Mouse (Mus musculus): ENCODE data around the gene Usp2. TPM values are rescaled to one million over a fixed set of nuclear protein-coding genes. Genes with fewer than 3 reads are reported as not detected.
A peak's percentile ranks its signal among the peaks of the same experiment; 100 is the strongest.

Usp2 gene
- 8.1 and 12.2 TPM in 2 replicates for polyA plus RNA-seq (2015; fragmentation: Nextera tagmentation; extraction: Ambion mirVana)

GRCm38 (mm10) chr9:44066785-44067225 lies at the start of gene Usp2:
Usp2 (plus strand) TSS chr9:44067021.
- ATAC-seq (ENCODE audit: low FRiP score) = peak; percentile 98
- no peak within 1 kb of the TSS for H3K27ac ChIP-seq
- WGBS = under 1% methylated on average over 37 of the region's 38 CpGs

GRCm38 (mm10) chr9:44017846-44018245 lies 49.0 kb upstream of the Usp2 start:
- Histone ChIP-seq H3K4me1 (replicated peaks) (peaks cover 10% of the 10 kb centered on the region), H3K27me3 (no peaks in the 10 kb centered on the region), H3K36me3 (no peaks in the 10 kb centered on the region), H3K27ac (no peak overlapping the region), H3K9me3 (no peaks in the 10 kb centered on the region), H3K9ac (no peak overlapping the region), H3K4me3 (no peak overlapping the region), H3K4me2 (no peak overlapping the region)
- no peak for ATAC-seq (ENCODE audit: low FRiP score)
- 83% methylated on average over 5 of the region's 5 CpGs for WGBS

More at GRCm38 (mm10) chr9:44066785-44067225, at the start of gene Usp2:
- Histone ChIP-seq H3K27me3 (0 out of 2 replicates have a peak, but pooled peaks cover 7% of the 10 kb centered on the region), H3K36me3 (no peaks in the 10 kb centered on the region), H3K4me3 (peak within 1 kb of the TSS; percentile 47), H3K9me3 (no peaks in the 10 kb centered on the region), H3K4me1 (replicated peaks) (peaks cover 24% of the 10 kb centered on the region), H3K9ac (peak within 1 kb of the TSS; percentile 74), H3K4me2 (peak within 1 kb of the TSS; percentile 84)

- no peak overlapping the region for H3K4me3 ChIP-seq
- no peaks in the 10 kb centered on the region for H3K9me3 ChIP-seq
- ATAC-seq (ENCODE audit: low FRiP score) = no peak
- WGBS = 85% methylated on average over 7 of the region's 7 CpGs
- no peak overlapping the region for H3K4me2 ChIP-seq
- H3K4me1 ChIP-seq (replicated peaks) = no peaks in the 10 kb centered on the region
- no peak overlapping the region for H3K9ac ChIP-seq
- no peak overlapping the region for H3K27ac ChIP-seq
- no peaks in the 10 kb centered on the region for H3K27me3 ChIP-seq
- no peaks in the 10 kb centered on the region for H3K36me3 ChIP-seq
Observed at GRCm38 (mm10) chr9:44020001-44020400, 46.8 kb upstream of the Usp2 start.

- H3K27me3 ChIP-seq = no peaks in the 10 kb centered on the region
- no peak overlapping the region for H3K4me3 ChIP-seq
- no peaks in the 10 kb centered on the region for H3K36me3 ChIP-seq
- H3K27ac ChIP-seq = no peak overlapping the region
- WGBS = 69% methylated on average over 8 of the region's 8 CpGs
- no peaks in the 10 kb centered on the region for H3K9me3 ChIP-seq
- no peak overlapping the region for H3K4me2 ChIP-seq
- no peak overlapping the region for H3K9ac ChIP-seq
- ATAC-seq (ENCODE audit: low FRiP score) = no peak
- no peaks in the 10 kb centered on the region for H3K4me1 ChIP-seq (replicated peaks)
Observed at GRCm38 (mm10) chr9:44022100-44022847, 44.5 kb upstream of the Usp2 start.

GRCm38 (mm10) chr9:44024096-44024495 lies 42.7 kb upstream of the Usp2 start:
- Histone ChIP-seq H3K9me3 (no peaks in the 10 kb centered on the region), H3K4me3 (no peak overlapping the region), H3K9ac (no peak overlapping the region), H3K36me3 (no peaks in the 10 kb centered on the region), H3K27me3 (no peaks in the 10 kb centered on the region), H3K27ac (no peak overlapping the region), H3K4me1 (replicated peaks) (no peaks in the 10 kb centered on the region), H3K4me2 (no peak overlapping the region)
- 82% methylated on average over 3 of the region's 3 CpGs for WGBS
- no peak for ATAC-seq (ENCODE audit: low FRiP score)

GRCm38 (mm10) chr9:44029580-44030236 lies 37.1 kb upstream of the Usp2 start:
- no peak overlapping the region for H3K27ac ChIP-seq
- 58% methylated on average over 5 of the region's 5 CpGs for WGBS
- H3K4me2 ChIP-seq = no peak overlapping the region
- H3K9ac ChIP-seq = no peak overlapping the region
- H3K4me3 ChIP-seq = no peak overlapping the region
- H3K27me3 ChIP-seq = no peaks in the 10 kb centered on the region
- H3K36me3 ChIP-seq = no peaks in the 10 kb centered on the region
- ATAC-seq (ENCODE audit: low FRiP score) = no peak
- no peaks in the 10 kb centered on the region for H3K9me3 ChIP-seq
- H3K4me1 ChIP-seq (replicated peaks) = no peaks in the 10 kb centered on the region

GRCm38 (mm10) chr9:44030646-44031045 lies 36.2 kb upstream of the Usp2 start:
- no peak overlapping the region for H3K4me2 ChIP-seq
- no peak overlapping the region for H3K27ac ChIP-seq
- H3K4me1 ChIP-seq (replicated peaks) = no peaks in the 10 kb centered on the region
- H3K9ac ChIP-seq = no peak overlapping the region
- H3K36me3 ChIP-seq = no peaks in the 10 kb centered on the region
- no peak for ATAC-seq (ENCODE audit: low FRiP score)
- H3K4me3 ChIP-seq = no peak overlapping the region
- no peaks in the 10 kb centered on the region for H3K27me3 ChIP-seq
- WGBS = 92% methylated on average over 4 of the region's 4 CpGs
- no peaks in the 10 kb centered on the region for H3K9me3 ChIP-seq

- no peaks in the 10 kb centered on the region for H3K9me3 ChIP-seq
- H3K4me2 ChIP-seq = no peak overlapping the region
- no peaks in the 10 kb centered on the region for H3K36me3 ChIP-seq
- no peaks in the 10 kb centered on the region for H3K27me3 ChIP-seq
- no peaks in the 10 kb centered on the region for H3K4me1 ChIP-seq (replicated peaks)
- ATAC-seq (ENCODE audit: low FRiP score) = no peak
- no peak overlapping the region for H3K27ac ChIP-seq
- H3K4me3 ChIP-seq = no peak overlapping the region
- H3K9ac ChIP-seq = no peak overlapping the region
- 87% methylated on average over 5 of the region's 5 CpGs for WGBS
Observed at GRCm38 (mm10) chr9:44031079-44031478, 35.7 kb upstream of the Usp2 start.

- Histone ChIP-seq H3K4me1 (replicated peaks) (no peaks in the 10 kb centered on the region), H3K27me3 (no peaks in the 10 kb centered on the region), H3K36me3 (no peaks in the 10 kb centered on the region), H3K27ac (no peak overlapping the region), H3K9ac (no peak overlapping the region), H3K4me2 (no peak overlapping the region), H3K9me3 (no peaks in the 10 kb centered on the region), H3K4me3 (no peak overlapping the region)
- WGBS = 85% methylated on average over 4 of the region's 4 CpGs
- ATAC-seq (ENCODE audit: low FRiP score) = no peak
Observed at GRCm38 (mm10) chr9:44031946-44032345, 34.9 kb upstream of the Usp2 start.

- Histone ChIP-seq H3K27ac (no peak overlapping the region), H3K36me3 (no peaks in the 10 kb centered on the region), H3K4me1 (replicated peaks) (no peaks in the 10 kb centered on the region), H3K9ac (no peak overlapping the region), H3K4me2 (no peak overlapping the region), H3K27me3 (no peaks in the 10 kb centered on the region), H3K4me3 (no peak overlapping the region), H3K9me3 (no peaks in the 10 kb centered on the region)
- WGBS = 94% methylated on average over 5 of the region's 5 CpGs
- ATAC-seq (ENCODE audit: low FRiP score) = no peak
Observed at GRCm38 (mm10) chr9:44033317-44033716, 33.5 kb upstream of the Usp2 start.

- WGBS = 76% methylated on average over 13 of the region's 13 CpGs
- H3K9me3 ChIP-seq = no peaks in the 10 kb centered on the region
- H3K4me2 ChIP-seq = no peak overlapping the region
Observed at GRCm38 (mm10) chr9:44033957-44034727, 32.7 kb upstream of the Usp2 start.

GRCm38 (mm10) chr9:44037106-44037505 lies 29.7 kb upstream of the Usp2 start:
- no peak overlapping the region for H3K4me3 ChIP-seq
- H3K27ac ChIP-seq = no peak overlapping the region
- H3K9ac ChIP-seq = no peak overlapping the region
- H3K36me3 ChIP-seq = no peaks in the 10 kb centered on the region
- no peaks in the 10 kb centered on the region for H3K9me3 ChIP-seq
- no peak overlapping the region for H3K4me2 ChIP-seq
- no peak for ATAC-seq (ENCODE audit: low FRiP score)
- peaks cover 8% of the 10 kb centered on the region for H3K27me3 ChIP-seq
- no peaks in the 10 kb centered on the region for H3K4me1 ChIP-seq (replicated peaks)
- 93% methylated on average over 5 of the region's 5 CpGs for WGBS

More at GRCm38 (mm10) chr9:44033957-44034727, 32.7 kb upstream of the Usp2 start:
- H3K27ac ChIP-seq = no peak overlapping the region
- no peak for ATAC-seq (ENCODE audit: low FRiP score)
- H3K27me3 ChIP-seq = no peaks in the 10 kb centered on the region
- no peak overlapping the region for H3K4me3 ChIP-seq
- no peak overlapping the region for H3K9ac ChIP-seq
- no peaks in the 10 kb centered on the region for H3K36me3 ChIP-seq
- H3K4me1 ChIP-seq (replicated peaks) = no peaks in the 10 kb centered on the region
